Mouse (Mus musculus) heart, adult 2 months (tissue): ENCODE measurements around the gene Myo9b. TPM values are rescaled to one million over a fixed set of nuclear protein-coding genes. Genes with fewer than 3 reads are reported as not detected.

Experiments used
- DNase-seq, 2 experiments: peaks; one replicate each; pipeline ENCODE4 v3.0.0; 2021
- H3K27ac ChIP-seq: fragments of 200-600 bp; 2 replicates; pipeline ENCODE4 v1.8.1; 2022
- H3K27me3 ChIP-seq: fragments of 200-500 bp; 2 replicates; pipeline ENCODE4 v1.6.1; 2012; ENCODE audit warnings: mild to moderate bottlenecking, low read length, inconsistent platforms, mixed read lengths; ENCODE audit not compliant: control insufficient read depth, insufficient read depth
- H3K36me3 ChIP-seq: fragments of 200-500 bp; 2 replicates; pipeline ENCODE4 v1.6.1; 2012; ENCODE audit warnings: low read length, inconsistent platforms; ENCODE audit not compliant: control insufficient read depth, insufficient read depth
- H3K4me1 ChIP-seq: fragments of 200-500 bp; 2 replicates; pipeline ENCODE4 v1.6.1; 2011; ENCODE audit warnings: low read length; ENCODE audit not compliant: control insufficient read depth, insufficient read depth
- H3K4me3 ChIP-seq: fragments of 200-600 bp; 2 replicates; pipeline ENCODE4 v1.8.1; 2022
- H3K79me2 ChIP-seq: fragments of 200-500 bp; replicated peaks from 2 replicates; pipeline ENCODE4 v1.6.1; 2012; ENCODE audit warnings: mild to moderate bottlenecking, inconsistent platforms, low read length, moderate library complexity, mixed read lengths; ENCODE audit not compliant: control insufficient read depth, insufficient read depth
- H3K9ac ChIP-seq: fragments of 200-500 bp; 2 replicates; pipeline ENCODE4 v1.6.1; 2012; ENCODE audit warnings: low read depth, mild to moderate bottlenecking, control low read depth, inconsistent platforms, low read length, mixed read lengths
- CTCF ChIP-seq: fragments of 200-600 bp; IDR thresholded peaks from 2 replicates; pipeline ENCODE4 v1.8.1; 2022; ENCODE audit warnings: antibody characterized with exemption, mild to moderate bottlenecking, moderate library complexity
- EP300 ChIP-seq: fragments of 200-500 bp; IDR thresholded peaks from 2 replicates; pipeline ENCODE4 v1.6.1; 2011; ENCODE audit warnings: low read depth, low read length, control low read depth; ENCODE audit not compliant: insufficient read depth
- POLR2A ChIP-seq: fragments of 200-500 bp; IDR thresholded peaks from 2 replicates; pipeline ENCODE4 v1.6.1; 2011; ENCODE audit warnings: mild to moderate bottlenecking, low read depth, low read length, control low read depth; ENCODE audit not compliant: insufficient read depth
- WGBS: fragments of 180-500 bp; shearing (Covaris S2); methylation state at CpG from one replicate; pipeline ENCODE4 v1.1.7; 2018; 5-methylcytosine and 5-hydroxymethylcytosine counted together
- intact Hi-C: fragments of 180-260 bp; cut with DNase I; formaldehyde crosslinking; loops from one replicate; pipeline ENCODE4 v1.15.1; 2025
- polyA plus RNA-seq: library from polyadenylated mRNA; depleted of rRNA; stranded (reverse); fragments of >200 nt; gene quantifications from 2 replicates; pipeline ENCODE4 v1.2.3, GENCODE M21; 2012
- total RNA-seq, 2 experiments: library from RNA; stranded (reverse); gene quantifications; 2 replicates each; pipeline ENCODE4 v1.2.3; 2021

Gene Myo9b
- total and polyA plus RNA-seq, 3 experiments = 15.0 to 22.8 (median 20.1) TPM

DNA sequence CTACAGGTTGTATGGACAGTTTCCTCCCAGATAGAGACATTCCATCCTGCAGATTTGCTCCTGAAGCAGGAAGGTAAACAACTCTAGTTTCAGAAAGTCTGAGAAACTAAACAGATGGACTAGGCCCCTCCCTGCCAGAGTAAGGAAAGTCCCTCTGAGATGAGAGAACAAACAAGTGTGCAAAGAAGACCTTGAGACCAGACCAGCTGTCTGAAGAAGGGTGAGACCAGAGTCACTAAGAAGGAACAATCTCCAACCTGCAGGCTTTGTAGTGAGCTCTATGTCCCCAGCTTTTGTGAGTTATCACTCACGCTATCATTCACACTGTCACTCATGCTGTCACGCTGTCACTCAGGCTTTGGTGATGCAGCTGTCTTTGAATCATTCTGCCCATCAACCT, 119.2 kb downstream of the Myo9b start:
- H3K36me3 ChIP-seq = no peaks in the 10 kb centered on the region
- TF ChIP-seq EP300 (no peak), POLR2A (no peak), CTCF (no peak)
- WGBS = 94% methylated on average over 2 of the region's 2 CpGs
- no peaks in the 10 kb centered on the region for H3K27me3 ChIP-seq
- intact Hi-C loops = no loop called here
- H3K27ac ChIP-seq = no peak overlapping the region
- no peaks in the 10 kb centered on the region; the same call in 1 of the 2 replicates for H3K79me2 ChIP-seq
- no peak overlapping the region for H3K4me3 ChIP-seq
- no peak overlapping the region for H3K9ac ChIP-seq
- H3K4me1 ChIP-seq = peaks cover 5% of the 10 kb centered on the region
- peak in 1 of 2 experiments; percentile 5 for DNase-seq

DNA sequence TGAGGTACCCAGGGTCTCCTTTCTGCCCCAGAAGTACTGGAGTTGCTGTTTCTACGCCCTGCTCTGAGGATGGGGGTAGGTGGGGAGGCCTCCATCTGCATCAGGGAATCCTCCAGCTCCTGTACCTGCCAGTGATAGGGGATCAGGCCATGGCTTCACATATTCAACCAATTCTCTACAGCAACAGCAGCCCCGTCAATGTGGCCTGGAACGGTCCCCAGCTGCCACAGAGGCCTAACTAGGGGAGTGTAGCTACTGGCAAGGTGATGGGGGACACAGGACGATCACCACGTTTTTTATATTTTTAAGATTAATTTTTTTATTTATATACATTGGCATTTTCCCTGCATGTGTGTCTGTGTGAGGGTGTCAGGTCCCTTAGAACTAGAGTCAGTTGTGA, 119.9 kb downstream of the Myo9b start:
- Histone ChIP-seq H3K9ac (no peak overlapping the region), H3K27ac (no peak overlapping the region), H3K4me3 (no peak overlapping the region), H3K79me2 (no peaks in the 10 kb centered on the region; the same call in 1 of the 2 replicates), H3K36me3 (no peaks in the 10 kb centered on the region), H3K27me3 (no peaks in the 10 kb centered on the region), H3K4me1 (peaks cover 6% of the 10 kb centered on the region)
- no peak; the same call in 1 of the 2 replicates for TF ChIP-seq POLR2A
- no peak for TF ChIP-seq EP300
- TF ChIP-seq CTCF = no peak
- intact Hi-C loops = no loop called here
- DNase-seq = peak; percentile 1 to 16
- 82% methylated on average over 5 of the region's 5 CpGs for WGBS

DNA sequence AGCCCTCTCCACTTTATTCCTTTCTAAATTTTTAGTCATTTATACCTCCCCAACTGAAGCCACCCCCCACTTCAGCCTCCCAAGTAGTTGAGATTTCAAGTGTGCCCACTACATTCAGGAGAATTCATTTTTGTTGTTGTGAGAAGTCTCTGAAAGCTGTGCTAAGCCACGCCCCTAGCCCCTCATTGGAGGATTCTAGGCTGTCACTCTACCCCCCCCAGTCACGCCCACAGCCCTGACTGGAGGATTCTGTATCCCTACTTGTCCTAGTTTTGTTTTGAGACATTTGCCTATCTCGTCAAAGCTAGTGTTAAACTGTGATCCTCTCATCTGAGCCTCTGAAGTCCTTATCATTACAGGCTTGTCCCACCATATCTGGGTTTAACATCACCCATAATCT, 120.4 kb downstream of the Myo9b start:
- Histone ChIP-seq H3K27me3 (no peaks in the 10 kb centered on the region), H3K4me1 (peaks cover 6% of the 10 kb centered on the region), H3K27ac (peak overlapping the region; percentile 12; the same call in 1 of the 2 replicates), H3K9ac (no peak overlapping the region), H3K79me2 (no peaks in the 10 kb centered on the region; the same call in 1 of the 2 replicates), H3K4me3 (peak overlapping the region; percentile 53), H3K36me3 (no peaks in the 10 kb centered on the region)
- peak; percentile 13 to 18 for DNase-seq
- no peak for TF ChIP-seq POLR2A
- no peak for TF ChIP-seq EP300
- no peak for TF ChIP-seq CTCF
- intact Hi-C loops = no loop called here
- whole genome bisulfite sequencing = 17% methylated on average over 3 of the region's 3 CpGs

DNA sequence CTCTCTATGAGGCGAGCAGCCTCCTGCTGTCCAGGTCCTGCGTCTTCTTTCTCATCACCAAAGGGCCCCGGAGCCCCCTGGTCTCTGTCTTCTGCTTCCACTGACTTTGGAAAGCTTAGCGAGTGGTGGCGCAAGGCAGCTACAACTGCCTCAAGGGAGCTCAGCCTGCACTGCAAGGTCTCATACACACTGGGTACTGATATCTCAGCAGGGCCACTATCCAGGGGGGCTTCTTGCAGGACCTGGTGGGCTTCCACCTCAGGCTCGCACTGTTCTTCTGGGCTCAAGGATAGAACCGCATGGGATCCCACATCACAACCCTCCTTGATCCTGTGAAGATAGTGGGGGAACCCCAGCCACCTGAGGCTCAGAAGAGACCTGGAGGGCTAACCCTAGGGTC, 122.0 kb downstream of the Myo9b start:
- Histone ChIP-seq H3K79me2 (no peaks in the 10 kb centered on the region; the same call in 1 of the 2 replicates), H3K27ac (peak overlapping the region; percentile 97), H3K4me3 (peak overlapping the region; percentile 53), H3K36me3 (no peaks in the 10 kb centered on the region), H3K9ac (peak overlapping the region; percentile 81), H3K27me3 (no peaks in the 10 kb centered on the region), H3K4me1 (peaks cover 3% of the 10 kb centered on the region)
- peak; percentile 8 to 33 for DNase-seq
- TF ChIP-seq CTCF (no peak), EP300 (no peak)
- WGBS = 46% methylated on average over 7 of the region's 7 CpGs
- intact Hi-C loops = loop anchor here (1.0 kb wide), 1 partner anchor 11 kb away; no protein-coding TSS in a partner anchor

DNA sequence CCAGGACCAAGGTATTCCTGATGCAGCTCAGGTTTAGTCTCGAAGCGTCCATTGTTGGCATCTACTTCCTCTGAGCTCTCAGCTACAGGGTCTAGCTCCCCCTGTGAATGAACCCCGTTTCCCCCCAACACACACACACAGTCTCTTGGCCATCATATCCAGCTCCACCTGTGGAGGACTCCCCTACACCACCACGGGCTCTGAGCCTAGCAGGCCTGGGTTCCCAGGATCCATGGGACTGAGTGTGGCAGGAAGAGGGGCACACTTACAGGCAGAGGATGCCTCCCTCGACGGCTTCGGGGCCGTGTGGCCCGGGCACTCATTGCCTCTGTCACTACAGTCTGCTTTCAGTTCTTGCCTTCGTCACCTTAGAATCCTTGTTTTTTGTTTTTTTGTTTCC, 122.6 kb downstream of the Myo9b start:
- H3K27ac ChIP-seq = peak overlapping the region; percentile 97
- H3K4me1 ChIP-seq = peaks cover 3% of the 10 kb centered on the region
- no peak for TF ChIP-seq CTCF
- no peak for TF ChIP-seq EP300
- TF ChIP-seq POLR2A = no peak
- H3K27me3 ChIP-seq = no peaks in the 10 kb centered on the region
- H3K9ac ChIP-seq = peak overlapping the region; percentile 81
- peak; percentile 14 to 33 for DNase-seq
- no peaks in the 10 kb centered on the region for H3K36me3 ChIP-seq
- H3K79me2 ChIP-seq = no peaks in the 10 kb centered on the region; the same call in 1 of the 2 replicates
- WGBS = 51% methylated on average over 10 of the region's 10 CpGs
- H3K4me3 ChIP-seq = peak overlapping the region; percentile 53
- intact Hi-C loops = loop anchor here (5.0 kb wide), 1 partner anchor 823 kb away; no protein-coding TSS in a partner anchor

DNA sequence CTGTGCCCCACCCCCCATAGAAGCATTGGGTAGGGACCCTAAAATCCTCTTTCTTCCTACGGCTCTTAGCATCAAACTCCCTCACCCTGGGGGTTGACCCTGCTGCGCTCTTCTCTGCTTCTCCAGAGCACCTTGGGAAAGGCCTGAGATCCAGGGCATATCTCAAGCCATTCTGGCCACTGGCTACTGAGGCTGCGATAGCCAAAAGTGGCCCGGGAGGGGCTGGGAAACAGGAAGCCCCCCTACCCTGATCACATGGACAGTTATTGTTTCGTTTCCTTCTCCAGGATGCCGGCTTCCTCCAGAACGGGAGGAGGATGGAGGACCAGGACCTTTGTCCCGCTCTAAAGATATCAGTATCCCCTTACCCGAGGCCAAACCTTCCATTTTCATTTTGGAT, 123.1 kb downstream of the Myo9b start, which contains the start of gene Ushbp1:
Gene Ushbp1, minus strand, starts transcription at position 174 of the 400 bp plus-strand sequence.
- H3K9ac ChIP-seq = peak within 1 kb of the TSS; percentile 81
- H3K4me3 ChIP-seq = peak within 1 kb of the TSS; percentile 81
- H3K27ac ChIP-seq = peak within 1 kb of the TSS; percentile 97
- no peak for TF ChIP-seq CTCF
- TF ChIP-seq EP300 = peak; percentile 93
- TF ChIP-seq POLR2A = peak; percentile 98
- no peaks in the 10 kb centered on the region; the same call in 1 of the 2 replicates for H3K79me2 ChIP-seq
- WGBS = 53% methylated on average over 9 of the region's 9 CpGs
- peaks cover 3% of the 10 kb centered on the region for H3K4me1 ChIP-seq
- intact Hi-C loops = loop anchor here (5.0 kb wide), 1 partner anchor 823 kb away; no protein-coding TSS in a partner anchor
- no peaks in the 10 kb centered on the region for H3K36me3 ChIP-seq
- H3K27me3 ChIP-seq = no peaks in the 10 kb centered on the region
- peak; percentile 77 to 80 for DNase-seq
